Mouse (Mus musculus): ENCODE results near the gene Dyrk1a.

- TF ChIP-seq HCFC1 (IDR thresholded peaks at IDR 0.05; ENCODE audit: borderline replicate concordance, insufficient read depth, low read length) (no peak), ZC3H11A (IDR thresholded peaks at IDR 0.05; ENCODE audit: borderline replicate concordance, low read depth, low read length) (no peak), MAFK (IDR thresholded peaks at IDR 0.05; ENCODE audit: insufficient read depth, low read depth, low read length) (no peak), ZNF384 (IDR thresholded peaks at IDR 0.05; ENCODE audit: low read depth, low read length) (no peak)
Observed at GRCm38 (mm10) chr16:94745016-94745415, 175.2 kb downstream of the Dyrk1a start.
